20 mouse cellular contexts compared by ENCODE assay signal in the genomic region with DNA sequence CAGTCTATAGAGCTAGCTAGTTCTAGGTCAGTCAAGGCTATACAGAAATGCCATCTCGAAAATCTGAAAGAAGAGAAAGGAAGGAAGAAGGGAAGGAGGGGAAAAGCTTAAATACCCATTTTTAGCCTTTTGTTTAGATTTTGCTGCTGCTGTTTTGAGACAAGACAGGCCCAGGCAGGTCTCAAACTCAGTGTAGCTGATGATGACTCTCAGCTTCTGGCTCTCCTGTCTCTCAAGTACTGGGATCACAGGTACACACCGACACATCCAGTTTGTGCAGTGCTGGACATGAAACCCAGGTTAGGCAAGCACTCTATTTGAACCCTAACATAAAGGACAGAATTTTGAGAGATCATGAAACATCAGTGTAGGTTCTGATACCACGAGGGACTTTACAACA. TPM values are rescaled to one million over a fixed set of nuclear protein-coding genes. Genes with fewer than 3 reads are reported as not detected.
A peak's percentile ranks its signal among the peaks of the same experiment; 100 is the strongest.
DNase-seq lines count a peak whose midpoint lies in the region; ATAC-seq and TF ChIP-seq lines count a peak whose summit lies in the region.
"Had no signal": no experiment of that assay in that cellular context is flagged by ENCODE, and none has a peak within 500 bp of the region (broad histone marks: within the 10 kb centered on the region; RNA-seq: fewer than 3 reads in every experiment).

No protein-coding gene starts in this region.

- H3K27me3 ChIP-seq in embryonic facial prominence, embryonic 12.5 days, result no peaks in the 10 kb centered on the region
- peaks cover 9% of the 10 kb centered on the region for H3K27me3 ChIP-seq in embryonic facial prominence, embryonic 10.5 days (replicated peaks; ENCODE audit: low read depth, poor library complexity, severe bottlenecking)
- H3K27me3 ChIP-seq in heart, embryonic 13.5 days (replicated peaks), result no peaks in the 10 kb centered on the region; the same call in 1 of the 2 replicates
- H3K27me3 ChIP-seq in embryonic facial prominence, embryonic 13.5 days, result 0 out of 2 replicates have a peak, but pooled peaks cover 7% of the 10 kb centered on the region
- H3K27me3 ChIP-seq: kidney, embryonic 15.5 days had no signal

- ATAC-seq in embryonic facial prominence, embryonic 12.5 days (ENCODE audit: insufficient number of reproducible peaks, insufficient read depth, low FRiP score, low TSS enrichment), result no peak
- ATAC-seq in heart, embryonic 13.5 days (ENCODE audit: extremely low read depth, insufficient number of reproducible peaks, low FRiP score, low TSS enrichment), result no peak
- no peak for ATAC-seq in embryonic facial prominence, embryonic 13.5 days (ENCODE audit: insufficient number of reproducible peaks, insufficient read depth, low FRiP score, low TSS enrichment, low read depth)
- ATAC-seq: liver, postnatal 0 days; lung, postnatal 0 days had no signal

- H3K27ac ChIP-seq in embryonic facial prominence, embryonic 12.5 days, result no peak overlapping the region
- no peak overlapping the region for H3K27ac ChIP-seq in embryonic facial prominence, embryonic 10.5 days (replicated peaks)
- no peak overlapping the region for H3K27ac ChIP-seq in heart, embryonic 13.5 days (replicated peaks)
- H3K27ac ChIP-seq in left cerebral cortex, adult 2 months, result no peak overlapping the region
- H3K27ac ChIP-seq in embryonic facial prominence, embryonic 13.5 days, result no peak overlapping the region
- H3K27ac ChIP-seq: forebrain, embryonic 12.5 days; kidney, embryonic 15.5 days; midbrain, embryonic 10.5 days had no signal

- H3K4me1 ChIP-seq in embryonic facial prominence, embryonic 12.5 days, result no peaks in the 10 kb centered on the region; the same call in 1 of the 2 replicates
- peaks cover 21% of the 10 kb centered on the region for H3K4me1 ChIP-seq in embryonic facial prominence, embryonic 10.5 days
- H3K4me1 ChIP-seq in heart, embryonic 13.5 days, result peaks cover 20% of the 10 kb centered on the region; the same call in 1 of the 2 replicates
- peaks cover 16% of the 10 kb centered on the region for H3K4me1 ChIP-seq in embryonic facial prominence, embryonic 13.5 days

- no peak overlapping the region for H3K9ac ChIP-seq in embryonic facial prominence, embryonic 12.5 days
- peak overlapping the region; percentile 4; the same call in 1 of the 2 replicates for H3K9ac ChIP-seq in heart, embryonic 13.5 days
- H3K9ac ChIP-seq in embryonic facial prominence, embryonic 13.5 days, result no peak overlapping the region
- H3K9ac ChIP-seq: kidney, embryonic 15.5 days; liver, postnatal 0 days had no signal

- 65% methylated on average over 3 of the region's 3 CpGs for WGBS in embryonic facial prominence, embryonic 12.5 days
- whole genome bisulfite sequencing in embryonic facial prominence, embryonic 10.5 days, result 66% methylated on average over 3 of the region's 3 CpGs
- WGBS in heart, embryonic 13.5 days, result 68% methylated on average over 3 of the region's 3 CpGs
- WGBS in embryonic facial prominence, embryonic 13.5 days, result 58% methylated on average over 3 of the region's 3 CpGs

- no peak for TF ChIP-seq CTCF in left cerebral cortex, adult 2 months (IDR thresholded peaks at IDR 0.05)

- no peaks in the 10 kb centered on the region for H3K36me3 ChIP-seq in embryonic facial prominence, embryonic 12.5 days
- no peaks in the 10 kb centered on the region for H3K36me3 ChIP-seq in embryonic facial prominence, embryonic 10.5 days (replicated peaks)
- no peaks in the 10 kb centered on the region for H3K36me3 ChIP-seq in heart, embryonic 13.5 days
- no peaks in the 10 kb centered on the region for H3K36me3 ChIP-seq in embryonic facial prominence, embryonic 13.5 days
- H3K36me3 ChIP-seq: forebrain, embryonic 12.5 days; kidney, embryonic 15.5 days; midbrain, embryonic 10.5 days had no signal

- H3K9me3 ChIP-seq in embryonic facial prominence, embryonic 12.5 days, result no peaks in the 10 kb centered on the region
- no peaks in the 10 kb centered on the region for H3K9me3 ChIP-seq in embryonic facial prominence, embryonic 10.5 days
- H3K9me3 ChIP-seq in heart, embryonic 13.5 days, result no peaks in the 10 kb centered on the region
- H3K9me3 ChIP-seq in embryonic facial prominence, embryonic 13.5 days, result no peaks in the 10 kb centered on the region
- H3K9me3 ChIP-seq: forebrain, embryonic 12.5 days; kidney, embryonic 15.5 days; midbrain, embryonic 10.5 days had no signal

- intact Hi-C loops in heart, postnatal 25 days (cut with DNase I), result no loop called here
- intact Hi-C loops in left cerebral cortex, adult 2 months (cut with DNase I), result no loop called here

- H3K4me3 ChIP-seq in embryonic facial prominence, embryonic 12.5 days, result no peak overlapping the region
- no peak overlapping the region for H3K4me3 ChIP-seq in embryonic facial prominence, embryonic 10.5 days
- no peak overlapping the region for H3K4me3 ChIP-seq in heart, embryonic 13.5 days
- peak overlapping the region; percentile 89 for H3K4me3 ChIP-seq in left cerebral cortex, adult 2 months
- no peak overlapping the region for H3K4me3 ChIP-seq in embryonic facial prominence, embryonic 13.5 days
- H3K4me3 ChIP-seq: erythroblast, embryonic 14.5 days had no signal

- no peak for DNase-seq in embryonic facial prominence, embryonic 10.5 days (ENCODE audit: low spot score)
- no peak for DNase-seq in heart, postnatal 25 days (ENCODE audit: low spot score)
- DNase-seq in left cerebral cortex, adult 2 months (ENCODE audit: extremely low spot score in 1 of 2, low spot score in 2 of 2), result no peak
- DNase-seq in left cerebral cortex, adult 9 months (ENCODE audit: low spot score in 2 of 2), result no peak
- DNase-seq in cerebellum, adult 11 months, result no peak
- DNase-seq: adrenal gland, postnatal 14 days; gastrocnemius, postnatal 14 days; heart, postnatal 14 days; kidney, adult 11 months; kidney, postnatal 4 days; liver, postnatal 0 days; thymus, postnatal 14 days had no signal

- peak overlapping the region; percentile 81; the same call in 1 of the 2 replicates for H3K4me2 ChIP-seq in embryonic facial prominence, embryonic 12.5 days (replicated peaks)
- H3K4me2 ChIP-seq in heart, embryonic 13.5 days, result no peak overlapping the region
- H3K4me2 ChIP-seq in embryonic facial prominence, embryonic 13.5 days, result peak overlapping the region; percentile 75

RNA-seq across cellular contexts. Expression of a gene that starts 1.6 kb away (rescaled TPM):
- 14.6 and 15.2 TPM in 2 replicates for polyA plus RNA-seq in embryonic facial prominence, embryonic 12.5 days (2016; fragmentation: Nextera tagmentation; extraction: Ambion mirVana)
- polyA plus RNA-seq in embryonic facial prominence, embryonic 10.5 days (2016; fragmentation: Nextera tagmentation; extraction: Ambion mirVana), result 11.9 and 12.1 TPM in 2 replicates
- 8.5 and 10.2 TPM in 2 replicates for polyA plus RNA-seq in heart, embryonic 13.5 days (2015; fragmentation: Nextera tagmentation; extraction: Ambion mirVana)
- total RNA-seq in heart, postnatal 25 days (2021), result 10 to 100 TPM; 12.6 to 13.5 TPM
- 10 to 100 TPM; 33.1 to 35.3 TPM for total RNA-seq in left cerebral cortex, adult 2 months (2021)
- polyA plus RNA-seq in embryonic facial prominence, embryonic 13.5 days (2015; fragmentation: Nextera tagmentation; extraction: Ambion mirVana), result 15.3 and 17.0 TPM in 2 replicates
- polyA plus RNA-seq: erythroblast, embryonic 14.5 days had no signal
